Mouse (Mus musculus) stomach, embryonic 14.5 days (tissue): ENCODE measurements around the gene Ift81. TPM values are rescaled to one million over a fixed set of nuclear protein-coding genes. Genes with fewer than 3 reads are reported as not detected.

ENCODE experiments used
- ATAC-seq: fragments of 200-750 bp; cut with Nextera tagmentation; 2 replicates; pipeline ENCODE4 v1.8.0; 2017; ENCODE audit warnings: low read depth, moderate TSS enrichment; ENCODE audit not compliant: insufficient number of reproducible peaks, insufficient read depth, low FRiP score
- H3K27ac ChIP-seq: fragments of 300-500 bp; sonication (generic); 2 replicates; pipeline ENCODE4 v1.5.1; 2014; ENCODE audit warnings: mild to moderate bottlenecking, low read length, moderate library complexity, mixed read lengths
- H3K27me3 ChIP-seq: fragments of 300-500 bp; sonication (generic); 2 replicates; pipeline ENCODE4 v1.6.1; 2014; ENCODE audit warnings: low read length, control low read depth, mixed read lengths; ENCODE audit not compliant: control insufficient read depth, insufficient read depth
- H3K36me3 ChIP-seq: fragments of 300-500 bp; sonication (generic); 2 replicates; pipeline ENCODE4 v1.6.1; 2014; ENCODE audit warnings: mild to moderate bottlenecking, control low read depth, low read length, moderate library complexity, mixed read lengths; ENCODE audit not compliant: control insufficient read depth, insufficient read depth
- H3K4me1 ChIP-seq: fragments of 300-500 bp; sonication (generic); 2 replicates; pipeline ENCODE4 v1.6.1; 2014; ENCODE audit warnings: low read length, control low read depth, mixed read lengths; ENCODE audit not compliant: control insufficient read depth, insufficient read depth
- H3K4me2 ChIP-seq: fragments of 300-500 bp; sonication (generic); replicated peaks from 2 replicates; pipeline ENCODE4 v1.6.1; 2014; ENCODE audit warnings: low read depth, low read length, control low read depth
- H3K4me3 ChIP-seq: fragments of 300-500 bp; sonication (generic); 2 replicates; pipeline ENCODE4 v1.5.1; 2014; ENCODE audit warnings: low read depth, low read length, control low read depth
- H3K9ac ChIP-seq: fragments of 300-500 bp; sonication (generic); replicated peaks from 2 replicates; pipeline ENCODE4 v1.6.1; 2014; ENCODE audit warnings: low read depth, mild to moderate bottlenecking, control low read depth, low read length, moderate library complexity, mixed read lengths
- H3K9me3 ChIP-seq: fragments of 300-500 bp; sonication (generic); 2 replicates; pipeline ENCODE4 v1.6.1; 2016; ENCODE audit warnings: low read depth, low read length, control low read depth; ENCODE audit not compliant: control insufficient read depth
- WGBS: fragments of 180-500 bp; shearing (Covaris S2); extraction: QIAGEN DNeasy Blood & Tissue Kit; methylation state at CpG from one replicate; pipeline ENCODE4 v1.1.7; 2014; 5-methylcytosine and 5-hydroxymethylcytosine counted together
- polyA plus RNA-seq: library from polyadenylated mRNA; unstranded; fragments of >200 nt; fragmentation: Nextera tagmentation; extraction: Ambion mirVana; gene quantifications from 2 replicates; pipeline ENCODE4 v1.2.1, GENCODE M21; 2014

The Ift81 gene
- polyA plus RNA-seq, 1 experiment from 2014 or later = 50.8 TPM

DNA sequence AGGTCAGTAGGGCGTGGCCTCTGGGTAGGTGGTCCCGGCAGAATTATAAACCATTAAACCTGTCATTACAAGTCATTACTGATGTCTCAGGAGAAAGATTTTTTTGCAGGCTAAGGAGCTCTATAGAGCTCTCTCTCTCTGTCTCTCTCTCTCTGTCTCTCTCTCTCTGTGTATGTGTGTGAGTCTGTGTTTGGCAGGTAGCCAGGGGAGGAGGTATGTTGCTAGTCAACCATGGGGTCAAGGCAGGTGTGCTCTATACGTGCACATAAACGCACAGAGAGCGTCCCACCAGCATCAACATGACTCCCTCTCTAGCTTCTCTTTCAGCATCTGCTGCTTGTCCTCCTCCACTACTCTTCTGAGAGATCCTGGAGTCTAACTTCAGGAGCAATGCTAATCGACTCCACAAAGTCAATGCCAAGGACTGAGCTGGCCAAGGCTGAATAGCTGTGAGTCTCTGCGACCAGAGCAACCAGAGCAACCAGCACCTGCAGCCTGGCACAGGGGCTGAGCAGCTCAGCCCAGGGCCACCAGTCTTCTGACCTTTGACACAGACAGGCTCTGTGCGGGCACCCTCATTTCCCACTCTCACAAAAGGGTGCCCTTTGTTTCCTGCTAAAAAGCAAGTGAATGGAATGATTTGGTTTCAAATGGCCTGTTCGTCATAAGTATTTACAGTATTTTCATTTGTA, 84.3 kb downstream of the Ift81 start:
- H3K9ac ChIP-seq = no peak overlapping the region
- no peaks in the 10 kb centered on the region for H3K36me3 ChIP-seq
- 54% methylated on average over 9 of the region's 9 CpGs for WGBS
- no peak for ATAC-seq
- no peaks in the 10 kb centered on the region for H3K9me3 ChIP-seq
- H3K27me3 ChIP-seq = no peaks in the 10 kb centered on the region
- no peak overlapping the region for H3K4me2 ChIP-seq
- peaks cover 47% of the 10 kb centered on the region for H3K4me1 ChIP-seq
- H3K4me3 ChIP-seq = no peak overlapping the region
- peak overlapping the region; percentile 1; the same call in 1 of the 2 replicates for H3K27ac ChIP-seq

DNA sequence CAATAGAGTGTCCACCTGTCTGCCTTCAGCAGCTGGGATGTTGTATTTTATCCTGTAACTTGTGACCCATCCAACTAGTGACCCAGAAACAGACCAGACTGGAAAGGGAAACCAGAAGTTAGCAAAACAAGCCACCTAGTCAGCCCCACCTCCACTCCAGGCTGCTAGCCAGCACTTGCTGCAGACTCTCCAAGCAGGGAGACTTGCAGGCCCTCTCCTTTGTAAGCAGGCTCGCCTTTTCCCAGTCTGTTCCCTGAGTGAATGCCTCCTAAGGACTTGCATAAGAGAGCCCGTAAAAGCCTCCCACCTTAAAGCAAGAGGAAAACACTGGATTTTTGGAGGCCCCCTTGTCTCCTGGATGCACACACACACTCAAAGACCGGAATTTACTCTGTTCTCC, 85.0 kb downstream of the Ift81 start:
- H3K9me3 ChIP-seq = no peaks in the 10 kb centered on the region
- no peaks in the 10 kb centered on the region for H3K36me3 ChIP-seq
- H3K27me3 ChIP-seq = no peaks in the 10 kb centered on the region
- H3K4me1 ChIP-seq = peaks cover 51% of the 10 kb centered on the region
- peak overlapping the region; percentile 33; the same call in 1 of the 2 replicates for H3K27ac ChIP-seq
- WGBS = 40% methylated on average over 3 of the region's 3 CpGs
- ATAC-seq = no peak
- no peak overlapping the region for H3K4me2 ChIP-seq
- no peak overlapping the region for H3K9ac ChIP-seq
- no peak overlapping the region for H3K4me3 ChIP-seq

DNA sequence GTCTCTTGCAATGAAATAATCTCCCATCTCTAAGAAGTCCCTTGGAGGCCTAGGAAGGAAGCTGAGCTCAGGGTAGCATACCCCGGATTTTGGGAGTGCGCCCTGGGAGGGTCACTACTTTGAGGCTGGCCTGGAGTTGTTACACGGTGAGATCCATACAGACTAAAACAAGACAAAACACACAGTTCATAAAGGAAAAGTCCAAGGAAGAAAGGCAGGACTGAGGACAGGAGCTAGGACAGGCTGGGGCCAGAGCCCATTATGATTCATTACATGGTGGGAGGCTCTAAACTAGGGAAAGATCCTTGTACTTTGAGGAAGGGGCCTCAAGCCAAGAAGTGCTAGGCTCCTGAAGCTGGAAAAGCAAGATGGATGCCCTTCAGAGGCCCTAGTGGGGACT, 85.7 kb downstream of the Ift81 start:
- ATAC-seq = no peak
- H3K27ac ChIP-seq = peak overlapping the region; percentile 33; the same call in 1 of the 2 replicates
- H3K9ac ChIP-seq = no peak overlapping the region
- no peaks in the 10 kb centered on the region for H3K27me3 ChIP-seq
- H3K9me3 ChIP-seq = no peaks in the 10 kb centered on the region
- peaks cover 51% of the 10 kb centered on the region for H3K4me1 ChIP-seq
- 63% methylated on average over 3 of the region's 3 CpGs for WGBS
- no peak overlapping the region for H3K4me3 ChIP-seq
- no peaks in the 10 kb centered on the region for H3K36me3 ChIP-seq
- H3K4me2 ChIP-seq = no peak overlapping the region

DNA sequence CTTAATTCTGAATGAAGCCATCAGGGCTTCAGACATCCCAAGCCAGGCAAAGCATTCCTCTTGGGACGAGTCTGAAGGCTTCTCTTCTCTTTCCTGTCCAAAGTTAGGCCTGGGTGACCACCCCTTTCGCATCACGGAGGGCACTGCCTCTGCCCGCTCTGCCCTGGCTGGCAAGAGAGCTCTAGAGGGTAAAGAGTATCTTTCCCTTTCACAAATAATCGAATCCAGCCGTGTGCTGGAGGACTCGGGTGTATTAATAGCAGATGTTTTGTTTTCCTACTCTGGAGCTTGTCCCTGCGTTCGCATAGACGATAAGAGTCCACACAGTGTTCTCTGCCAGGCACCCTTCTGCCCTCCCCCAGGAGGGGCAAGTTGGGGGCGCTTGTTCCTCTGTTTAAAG, 86.6 kb downstream of the Ift81 start:
- Histone ChIP-seq H3K27ac (peak overlapping the region; percentile 40), H3K4me2 (no peak overlapping the region), H3K9ac (no peak overlapping the region), H3K4me1 (peaks cover 51% of the 10 kb centered on the region), H3K9me3 (no peaks in the 10 kb centered on the region), H3K27me3 (no peaks in the 10 kb centered on the region), H3K36me3 (no peaks in the 10 kb centered on the region), H3K4me3 (no peak overlapping the region)
- no peak for ATAC-seq
- WGBS = 43% methylated on average over 11 of the region's 11 CpGs

DNA sequence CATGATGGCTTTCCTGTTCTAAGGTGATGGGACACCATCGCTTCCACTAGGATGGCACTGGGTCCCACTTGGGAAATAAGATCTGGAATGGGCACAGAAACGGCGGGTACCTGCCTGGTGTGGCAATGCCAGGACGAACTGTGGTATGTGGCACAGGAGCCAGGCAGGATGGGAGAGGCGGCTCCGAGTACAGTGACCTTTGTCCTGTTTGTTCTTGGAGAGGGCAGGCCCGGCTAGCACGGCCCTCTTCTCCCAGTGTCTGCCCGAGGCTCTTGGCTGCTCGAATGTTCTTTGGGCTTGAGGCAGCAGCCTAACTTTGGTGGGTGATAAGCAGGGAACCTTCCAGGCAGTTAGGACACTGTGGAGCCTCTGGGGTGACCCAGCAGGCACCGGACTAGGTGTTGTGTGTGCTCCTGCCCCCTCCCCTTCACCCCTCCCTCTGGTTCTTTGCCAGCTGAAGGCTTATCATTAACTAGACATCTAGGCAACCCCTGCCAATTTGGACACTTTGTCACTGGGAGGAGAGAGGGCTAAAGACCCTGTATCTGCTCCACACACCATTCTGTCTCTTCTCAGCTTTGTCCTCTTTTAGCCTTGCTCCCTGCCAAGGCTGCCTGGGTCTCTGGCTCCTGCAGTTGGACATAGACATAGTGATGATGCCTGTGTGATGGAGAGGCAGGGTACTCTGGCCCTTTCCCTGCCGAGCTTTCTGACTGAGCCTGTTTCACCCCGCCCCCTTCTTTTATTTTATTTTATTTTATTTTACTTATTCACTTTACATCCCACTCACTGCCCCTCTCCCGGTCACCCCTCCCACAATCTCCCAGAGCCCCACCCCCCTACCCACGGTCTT, 87.2 kb downstream of the Ift81 start:
- H3K36me3 ChIP-seq = no peaks in the 10 kb centered on the region
- no peaks in the 10 kb centered on the region for H3K9me3 ChIP-seq
- no peak overlapping the region; the same call in 1 of the 2 replicates for H3K27ac ChIP-seq
- no peak overlapping the region for H3K4me3 ChIP-seq
- H3K4me1 ChIP-seq = peaks cover 51% of the 10 kb centered on the region
- no peaks in the 10 kb centered on the region for H3K27me3 ChIP-seq
- no peak overlapping the region for H3K9ac ChIP-seq
- no peak overlapping the region for H3K4me2 ChIP-seq
- 57% methylated on average over 15 of the region's 15 CpGs for WGBS
- ATAC-seq = no peak

DNA sequence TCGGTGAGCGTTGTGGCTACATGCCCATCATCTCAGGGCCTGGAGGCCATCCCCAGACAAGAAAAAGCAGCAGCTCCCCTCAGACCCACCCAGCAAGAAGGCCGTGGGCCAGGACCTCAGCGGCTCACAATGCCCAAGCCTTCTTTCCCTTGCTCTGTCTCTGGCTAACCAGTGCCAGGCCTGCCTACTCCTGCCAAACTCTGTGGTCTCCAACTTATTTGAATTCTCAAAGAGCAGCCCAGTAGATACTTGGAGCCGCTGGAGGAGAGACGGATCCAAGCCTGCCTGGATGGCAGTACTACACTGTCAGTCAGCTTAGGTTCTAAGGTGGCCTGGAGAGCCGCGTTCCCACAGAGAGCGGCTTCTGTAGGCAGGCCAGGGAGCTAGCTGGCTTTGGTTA, 87.9 kb downstream of the Ift81 start:
- peaks cover 51% of the 10 kb centered on the region for H3K4me1 ChIP-seq
- H3K4me2 ChIP-seq = no peak overlapping the region
- WGBS = 92% methylated on average over 9 of the region's 9 CpGs
- no peak for ATAC-seq
- no peaks in the 10 kb centered on the region for H3K36me3 ChIP-seq
- no peak overlapping the region for H3K9ac ChIP-seq
- H3K27ac ChIP-seq = no peak overlapping the region
- H3K9me3 ChIP-seq = no peaks in the 10 kb centered on the region
- H3K27me3 ChIP-seq = no peaks in the 10 kb centered on the region
- H3K4me3 ChIP-seq = no peak overlapping the region

DNA sequence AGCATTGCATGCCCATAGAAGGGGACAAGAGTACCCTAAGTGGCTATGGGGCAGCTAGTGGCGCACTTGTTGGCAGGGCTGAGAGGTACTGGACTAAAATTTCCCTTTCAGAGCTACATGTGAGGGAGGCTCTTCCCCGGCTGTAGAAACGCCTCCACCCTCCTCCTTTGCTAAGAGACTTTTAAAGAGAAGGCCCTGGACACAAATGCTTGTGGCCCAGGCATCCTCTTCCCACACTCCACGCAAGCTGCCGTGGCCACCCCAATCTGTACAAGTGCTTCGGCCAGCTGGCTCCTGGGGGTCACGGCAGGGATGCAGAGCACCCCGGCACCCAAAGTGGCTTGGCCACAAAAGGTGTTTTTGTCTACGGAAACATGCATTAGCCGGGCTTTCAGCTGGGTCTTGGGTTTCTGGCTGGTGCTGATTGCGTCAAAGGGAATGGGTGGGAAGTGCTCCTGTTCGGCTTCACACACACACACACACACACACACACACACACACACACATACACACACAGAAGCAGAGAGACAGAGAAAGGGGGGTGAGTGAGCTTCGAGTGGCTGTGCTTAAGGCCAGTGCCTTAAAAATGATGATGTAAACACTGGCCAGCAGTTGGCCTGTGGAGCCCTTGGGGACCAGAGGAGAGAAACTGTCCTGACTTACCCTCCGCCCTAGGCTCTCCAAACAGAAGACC, 88.9 kb downstream of the Ift81 start:
- H3K9ac ChIP-seq = no peak overlapping the region
- WGBS = 44% methylated on average over 14 of the region's 14 CpGs
- H3K9me3 ChIP-seq = no peaks in the 10 kb centered on the region
- ATAC-seq = no peak
- no peak overlapping the region for H3K4me2 ChIP-seq
- H3K27ac ChIP-seq = no peak overlapping the region; the same call in none of the 2 replicates
- H3K27me3 ChIP-seq = no peaks in the 10 kb centered on the region
- H3K36me3 ChIP-seq = no peaks in the 10 kb centered on the region
- H3K4me1 ChIP-seq = peaks cover 53% of the 10 kb centered on the region
- H3K4me3 ChIP-seq = no peak overlapping the region

DNA sequence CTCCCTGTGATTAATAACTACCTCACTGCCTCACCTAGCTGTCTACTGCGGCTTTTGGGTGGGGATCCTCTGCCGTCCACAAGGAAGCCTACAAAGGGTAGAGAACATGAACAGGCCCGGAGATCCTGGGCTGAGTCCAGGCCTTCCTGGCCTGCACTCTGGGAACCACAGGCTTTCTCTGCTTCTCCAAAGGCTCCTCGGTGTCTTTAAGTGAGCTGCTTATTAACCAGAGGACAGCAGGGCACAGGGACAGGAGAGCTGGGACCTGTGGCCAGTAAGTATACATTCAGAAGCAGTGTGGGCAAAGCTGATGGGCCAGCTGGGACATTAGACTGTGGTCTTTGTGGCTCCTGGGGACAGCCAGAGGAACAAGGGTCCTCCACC, 89.5 kb downstream of the Ift81 start:
- Histone ChIP-seq H3K27ac (no peak overlapping the region; the same call in 1 of the 2 replicates), H3K4me1 (peaks cover 48% of the 10 kb centered on the region), H3K27me3 (no peaks in the 10 kb centered on the region), H3K36me3 (no peaks in the 10 kb centered on the region), H3K9ac (no peak overlapping the region), H3K9me3 (no peaks in the 10 kb centered on the region), H3K4me2 (no peak overlapping the region), H3K4me3 (no peak overlapping the region)
- ATAC-seq = no peak
- WGBS = 54% methylated on average over 4 of the region's 4 CpGs
